Mouse (Mus musculus) midbrain, embryonic 12.5 days (tissue): ENCODE data around the gene Apol10a. TPM values are rescaled to one million over a fixed set of nuclear protein-coding genes. Genes with fewer than 3 reads are reported as not detected.
"Not testable (repeated sequence)": the region's sequence is repeated elsewhere in the genome, so short reads cannot be mapped to it uniquely, and the experiment has no call there.

Experiments used
- ATAC-seq: fragments of 200-750 bp; cut with Nextera tagmentation; 2 replicates; pipeline ENCODE4 v1.8.0; 2017; ENCODE audit warnings: low read depth, moderate TSS enrichment, moderate library complexity; ENCODE audit not compliant: low FRiP score
- H3K27ac ChIP-seq: fragments of 300-500 bp; sonication (generic); replicated peaks from 2 replicates; pipeline ENCODE4 v1.5.1; 2016; ENCODE audit warnings: mild to moderate bottlenecking
- H3K27me3 ChIP-seq: fragments of 300-500 bp; sonication (generic); 2 replicates; pipeline ENCODE4 v1.6.1; 2016; ENCODE audit warnings: mild to moderate bottlenecking
- H3K36me3 ChIP-seq: fragments of 300-500 bp; sonication (generic); 2 replicates; pipeline ENCODE4 v1.6.1; 2016
- H3K4me1 ChIP-seq: fragments of 300-500 bp; sonication (generic); 2 replicates; pipeline ENCODE4 v1.6.1; 2016
- H3K4me2 ChIP-seq: fragments of 300-500 bp; sonication (generic); replicated peaks from 2 replicates; pipeline ENCODE4 v1.6.1; 2016; ENCODE audit warnings: mild to moderate bottlenecking, moderate library complexity
- H3K4me3 ChIP-seq: fragments of 300-500 bp; sonication (generic); 2 replicates; pipeline ENCODE4 v1.5.1; 2016; ENCODE audit warnings: mild to moderate bottlenecking
- H3K9ac ChIP-seq: fragments of 300-500 bp; sonication (generic); replicated peaks from 2 replicates; pipeline ENCODE4 v1.6.1; 2016; ENCODE audit warnings: mild to moderate bottlenecking, moderate library complexity
- H3K9me3 ChIP-seq: fragments of 300-500 bp; sonication (generic); 2 replicates; pipeline ENCODE4 v1.6.1; 2016; ENCODE audit warnings: mild to moderate bottlenecking
- WGBS: fragments of 180-500 bp; shearing (Covaris S2); methylation state at CpG from one replicate; pipeline ENCODE4 v1.1.7; 2016; 5-methylcytosine and 5-hydroxymethylcytosine counted together
- polyA plus RNA-seq: library from polyadenylated mRNA; unstranded; fragments of >200 nt; fragmentation: Nextera tagmentation; extraction: Ambion mirVana; gene quantifications from 2 replicates; pipeline ENCODE4 v1.2.1, GENCODE M21; 2016

Gene Apol10a
- polyA plus RNA-seq, 1 experiment from 2014 or later: not detected

DNA sequence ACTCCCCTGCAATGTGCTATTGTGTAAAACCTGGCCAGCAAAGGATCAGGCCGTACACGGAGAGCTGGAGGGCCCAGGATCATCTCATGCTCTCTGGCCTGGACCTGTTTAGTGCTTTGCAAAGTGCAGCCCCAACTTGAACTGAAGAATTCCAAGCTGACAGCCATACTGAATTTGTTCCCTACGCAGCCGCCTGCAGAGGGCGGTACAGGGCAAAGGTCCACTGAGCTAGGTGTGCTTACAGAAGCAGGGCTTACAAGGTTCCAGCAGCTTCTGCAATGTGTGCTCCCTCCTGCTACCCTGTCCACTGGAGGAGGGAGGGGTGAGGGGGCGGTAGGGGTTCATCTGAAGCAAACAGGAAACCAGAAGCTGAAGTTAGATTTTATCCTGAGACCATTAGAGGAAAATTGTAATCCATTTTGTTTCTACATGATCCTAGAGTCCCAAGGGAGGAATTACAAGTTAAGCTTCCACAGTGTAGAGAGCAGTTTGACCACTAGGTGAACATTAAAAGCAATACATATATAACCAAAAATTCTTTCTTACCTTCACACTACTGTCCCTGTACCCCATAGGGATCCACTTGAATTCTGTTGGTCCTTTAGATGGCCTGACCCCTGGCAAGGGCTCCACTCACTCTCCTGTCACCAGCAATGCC, 46.5 kb downstream of the Apol10a start:
- not testable (repeated sequence) for H3K27ac ChIP-seq, H3K36me3 ChIP-seq, H3K27me3 ChIP-seq, H3K9ac ChIP-seq, H3K4me3 ChIP-seq, ATAC-seq, H3K4me1 ChIP-seq, H3K9me3 ChIP-seq, H3K4me2 ChIP-seq
- WGBS: 18% methylated on average over 6 of the region's 6 CpGs

GRCm38 (mm10) chr15:77533216-77533615, 56.4 kb downstream of the Apol10a start, which contains the start of gene Apol7c:
Gene Apol7c, minus strand, starts transcription at chr15:77533316.
- ATAC-seq: no peak
- Histone ChIP-seq H3K4me3 (no peak within 1 kb of the TSS), H3K4me2 (no peak within 1 kb of the TSS), H3K9me3 (no peaks in the 10 kb centered on the region), H3K9ac (no peak within 1 kb of the TSS), H3K36me3 (no peaks in the 10 kb centered on the region), H3K4me1 (no peaks in the 10 kb centered on the region), H3K27me3 (no peaks in the 10 kb centered on the region), H3K27ac (no peak within 1 kb of the TSS)

DNA sequence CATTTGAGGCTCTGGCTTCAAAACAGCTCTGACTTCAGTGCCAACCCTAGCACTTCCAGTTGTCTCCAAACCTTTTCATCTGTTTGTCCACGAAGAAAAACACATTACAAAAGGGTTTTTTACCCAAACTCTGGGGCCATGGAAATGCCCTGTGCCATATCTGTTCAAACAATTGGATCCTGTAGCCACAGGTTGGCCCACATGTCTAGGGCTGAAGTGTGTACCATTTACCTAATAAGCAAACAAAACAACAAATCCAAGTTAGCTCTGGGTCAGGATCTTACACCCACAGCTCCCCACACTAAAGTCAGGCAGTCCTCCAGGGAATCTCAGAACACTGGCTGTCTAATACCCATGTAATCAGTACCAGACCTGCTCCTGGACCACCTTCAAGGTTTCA, 62.4 kb downstream of the Apol10a start:
- H3K9me3 ChIP-seq, H3K4me1 ChIP-seq, H3K4me2 ChIP-seq, H3K27me3 ChIP-seq, H3K9ac ChIP-seq, H3K36me3 ChIP-seq, H3K27ac ChIP-seq, ATAC-seq, H3K4me3 ChIP-seq: not testable (repeated sequence)
- WGBS: 34% methylated on average over 1 of the region's 1 CpGs

Other genes starting within 250 kb of the Apol10a start
- 118 and 130 TPM in 2 replicates for gene Rbfox2, start 170.0 kb upstream of the Apol10a start, polyA plus RNA-seq
- not detected in 2 replicates for gene Apol7a, start 77.9 kb upstream of the Apol10a start, polyA plus RNA-seq
- gene Apol9a, start 65.9 kb upstream of the Apol10a start, polyA plus RNA-seq: 0.07 TPM in 1 of 2 replicates, not detected in the other
- gene Apol7b, start 29.6 kb upstream of the Apol10a start, polyA plus RNA-seq: not detected in 2 replicates
- gene Apol11a, start 31.2 kb downstream of the Apol10a start, polyA plus RNA-seq: not detected in 2 replicates
- not detected in 2 replicates for gene Apol7c, start 56.3 kb downstream of the Apol10a start, polyA plus RNA-seq
- not detected in 2 replicates for gene 1700025B11Rik, start 84.8 kb downstream of the Apol10a start, polyA plus RNA-seq
- gene Apol10b, start 119.1 kb downstream of the Apol10a start, polyA plus RNA-seq: not detected in 2 replicates
- not detected in 2 replicates for gene Gm36245, start 122.2 kb downstream of the Apol10a start, polyA plus RNA-seq
- gene Apol11b, start 166.2 kb downstream of the Apol10a start, polyA plus RNA-seq: 0.11 and 0.25 TPM in 2 replicates
- gene Apol7e, start 221.8 kb downstream of the Apol10a start, polyA plus RNA-seq: not detected in 2 replicates